Mouse (Mus musculus) brain, embryonic 14.5 days (tissue): ENCODE results near the gene Tmprss5.

Source experiments
- CTCF ChIP-seq: fragments of 200-500 bp; IDR thresholded peaks from 2 replicates; pipeline ENCODE4 v1.5.1; 2012; ENCODE audit warnings: inconsistent platforms, mild to moderate bottlenecking, moderate library complexity, borderline replicate concordance; ENCODE audit not compliant: insufficient read depth, insufficient read length; ENCODE audit errors: extremely low read depth
- POLR2A ChIP-seq: fragments of 200-500 bp; IDR thresholded peaks from 2 replicates; pipeline ENCODE4 v1.6.1; 2012; ENCODE audit warnings: mild to moderate bottlenecking, inconsistent platforms, borderline replicate concordance; ENCODE audit not compliant: poor library complexity, insufficient read depth, insufficient read length, severe bottlenecking; ENCODE audit errors: extremely low read depth

GRCm38 (mm10) chr9:49087317-49087716 is 6.3 kb downstream of the Tmprss5 start:
- no peak for TF ChIP-seq CTCF
- no peak for TF ChIP-seq POLR2A
